Mouse (Mus musculus) central nervous system, embryonic 11.5 days (tissue): Measurements from ENCODE around the gene Sesn1. TPM values are rescaled to one million over a fixed set of nuclear protein-coding genes. Genes with fewer than 3 reads are reported as not detected.

Experiments
- polyA plus RNA-seq: library from polyadenylated mRNA; depleted of rRNA; stranded (reverse); fragments of >200 nt; gene quantifications from 2 replicates; pipeline ENCODE4 v1.2.3, GENCODE M21; 2012; rRNA removed

The Sesn1 gene
- 23.0 and 28.0 TPM in 2 replicates for polyA plus RNA-seq

DNA sequence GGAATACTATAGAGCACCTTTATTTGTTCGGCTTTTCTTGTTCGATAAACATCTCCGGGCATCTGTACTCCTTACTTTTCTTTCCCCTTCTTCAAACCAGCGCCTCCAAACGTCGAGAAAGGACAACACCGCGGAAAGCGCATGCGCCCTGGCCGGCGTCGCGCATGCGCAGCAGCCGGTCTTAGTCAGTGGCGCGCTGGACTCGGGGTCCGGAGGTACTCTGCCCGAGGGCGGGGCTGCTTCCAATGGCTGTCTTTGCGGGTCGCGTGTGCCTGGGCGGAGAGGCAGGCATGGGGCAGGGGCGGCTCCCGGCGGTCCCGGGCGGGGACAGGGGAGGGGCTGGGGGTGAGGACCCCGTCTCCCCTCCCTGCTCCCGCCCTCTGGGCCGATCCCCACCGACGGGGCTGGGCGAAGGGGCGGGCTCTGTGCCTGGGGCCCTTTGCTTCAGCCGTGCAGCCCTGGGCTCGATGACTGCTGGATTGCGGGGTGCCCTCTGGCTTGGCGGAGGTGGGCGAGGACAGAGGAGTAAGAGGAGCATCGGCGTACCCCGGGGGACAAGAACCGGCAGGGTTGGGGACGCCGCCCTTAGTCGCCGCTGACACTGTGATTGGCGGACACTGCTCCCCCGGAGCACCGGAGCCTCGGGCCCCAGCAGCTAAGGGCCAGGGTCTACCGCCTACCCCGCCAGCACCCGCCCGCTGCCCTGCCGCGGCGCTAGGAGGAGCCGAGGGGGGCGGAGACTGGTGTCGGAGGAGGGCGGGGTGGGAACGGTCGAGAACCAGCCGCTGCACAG lies at the start of gene Sesn1, which contains the start of gene Cep57l1:
Gene Sesn1, plus strand, starts transcription at position 165 of the 793 bp plus-strand sequence.
Gene Cep57l1, minus strand, starts transcription at position 101 of the 793 bp plus-strand sequence.

Other genes starting within 250 kb of the Sesn1 start
- 0.70 and 1.2 TPM in 2 replicates for gene Ccdc162, start 93.3 kb upstream of the Sesn1 start, polyA plus RNA-seq
- 14.8 and 15.1 TPM in 2 replicates for gene Cep57l1, start 64 bp upstream of the Sesn1 start, polyA plus RNA-seq
- gene Armc2, start 208.5 kb downstream of the Sesn1 start, polyA plus RNA-seq = 2.1 TPM in 2 replicates